Mouse (Mus musculus) right cerebral cortex, postnatal 14 days (tissue): ENCODE measurements around the gene Sel1l3.

Source experiments
- DNase-seq: peaks from one replicate; pipeline ENCODE4 v3.0.0; 2022

The Sel1l3 gene

DNA sequence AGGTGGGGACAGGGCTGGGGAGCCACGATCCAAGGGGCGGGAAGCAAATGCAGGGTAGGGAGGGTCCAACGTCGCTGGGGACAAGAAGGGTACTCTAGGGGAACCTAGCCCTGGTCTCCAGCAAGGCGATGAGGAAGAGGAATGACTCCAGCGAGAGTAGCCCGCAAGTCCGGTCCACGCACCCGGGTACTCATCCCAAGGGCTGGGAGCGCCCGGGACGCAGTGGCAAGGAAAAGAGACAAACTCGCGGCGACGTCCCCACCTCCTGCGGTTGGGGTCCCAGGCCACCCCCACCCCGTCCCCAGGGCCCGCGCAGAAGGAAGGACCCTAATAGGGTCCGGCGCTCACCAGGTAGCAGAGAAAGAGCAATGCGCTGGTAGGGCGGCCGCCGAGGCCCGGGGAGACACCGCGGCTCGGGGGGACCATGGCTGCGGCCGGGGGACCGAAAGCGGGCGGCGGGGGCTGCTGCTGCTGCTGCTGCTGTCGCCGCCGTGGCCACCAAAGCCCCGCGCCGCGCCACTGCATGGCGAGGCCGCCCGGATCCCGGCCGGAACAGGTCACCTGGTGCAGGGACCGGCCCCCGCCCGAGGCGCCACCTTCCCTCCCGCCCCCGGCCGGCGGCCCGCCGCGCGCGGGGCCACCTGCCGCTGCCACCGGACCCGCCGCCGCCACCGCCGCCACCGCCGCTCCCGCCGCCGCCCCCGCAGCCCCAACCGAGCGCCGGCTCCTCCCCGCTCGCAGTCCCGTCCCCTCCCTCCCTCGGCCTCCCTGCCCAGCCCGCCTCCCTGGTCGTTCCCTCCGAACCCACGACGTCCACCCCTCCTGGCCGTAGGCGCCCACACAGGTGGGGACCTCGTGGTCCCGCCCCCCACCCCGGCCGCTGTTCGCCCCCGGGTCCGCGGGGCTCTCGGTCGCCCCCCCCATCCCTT, 681 bp downstream of the Sel1l3 start:
- DNase-seq: peak; percentile 55

DNA sequence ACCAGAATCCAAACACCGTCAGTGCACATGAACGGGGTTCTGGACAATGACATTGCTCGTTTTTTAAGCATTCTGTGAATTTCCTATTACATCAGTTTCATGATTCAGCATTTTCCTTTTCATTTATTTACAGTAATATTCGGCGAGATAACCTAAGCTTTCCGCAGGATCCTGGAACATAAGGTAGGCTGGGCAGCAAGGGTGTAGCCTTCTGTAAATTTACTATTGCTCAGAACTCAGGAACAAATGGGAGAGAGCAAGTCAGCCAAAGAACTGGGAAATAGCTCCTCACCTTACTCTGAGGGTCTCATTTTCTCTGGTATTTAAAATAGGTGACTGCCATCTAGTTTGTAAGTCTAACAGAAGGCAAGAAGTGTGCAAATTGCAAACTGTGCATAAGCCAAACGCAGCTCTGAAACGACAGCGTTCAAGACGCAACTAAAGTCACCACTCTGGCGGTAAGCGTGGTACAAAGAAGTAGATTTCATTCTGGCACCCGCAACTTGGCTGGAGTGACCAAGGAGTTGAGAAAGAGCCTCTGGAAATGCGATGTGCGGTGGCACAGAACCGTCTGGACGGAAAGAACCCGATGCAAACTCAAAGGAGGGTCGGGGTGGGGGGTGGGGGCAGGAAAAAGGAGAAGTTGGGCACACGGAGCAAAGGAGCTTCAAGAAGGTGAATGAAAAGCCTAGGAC, 1.5 kb downstream of the Sel1l3 start:
- DNase-seq: no peak

DNA sequence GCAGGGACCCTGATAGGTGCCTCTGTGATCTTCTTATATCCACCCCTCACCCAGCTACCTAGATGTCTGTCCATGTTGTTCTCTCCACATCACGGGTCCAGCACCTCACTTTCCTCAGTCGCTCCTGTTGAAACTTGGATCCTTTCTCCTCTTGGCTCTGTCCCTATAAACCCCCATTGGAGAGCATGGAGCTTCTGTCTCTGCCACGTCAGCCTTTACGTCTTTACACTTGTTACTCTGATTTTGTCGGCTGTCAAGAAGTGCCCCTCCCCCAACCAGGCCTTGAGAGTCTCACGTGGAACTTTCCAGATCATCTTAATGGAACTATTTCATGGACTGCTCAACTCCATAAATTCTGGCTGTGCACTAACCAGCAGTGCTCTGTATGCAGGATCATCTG, 2.5 kb downstream of the Sel1l3 start:
- peak; percentile 47 for DNase-seq

DNA sequence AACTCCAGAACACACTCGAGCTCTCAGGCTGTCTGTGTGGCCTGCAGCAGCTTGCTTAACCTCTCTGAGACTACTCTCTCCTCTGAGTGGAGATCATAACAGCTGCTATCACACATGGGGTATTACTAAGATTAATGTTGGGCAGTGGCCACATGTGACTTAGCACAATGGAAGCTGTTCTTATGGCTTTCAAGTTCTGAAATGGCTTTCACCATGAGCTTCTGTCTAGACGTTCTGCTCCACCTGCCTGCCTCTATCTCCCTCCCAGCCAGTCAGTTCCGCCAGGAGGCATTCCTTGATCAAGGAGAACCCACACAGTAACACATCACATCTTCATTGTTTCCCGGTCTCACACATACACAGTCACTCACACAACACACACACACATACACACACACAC, 3.2 kb downstream of the Sel1l3 start:
- no peak for DNase-seq

DNA sequence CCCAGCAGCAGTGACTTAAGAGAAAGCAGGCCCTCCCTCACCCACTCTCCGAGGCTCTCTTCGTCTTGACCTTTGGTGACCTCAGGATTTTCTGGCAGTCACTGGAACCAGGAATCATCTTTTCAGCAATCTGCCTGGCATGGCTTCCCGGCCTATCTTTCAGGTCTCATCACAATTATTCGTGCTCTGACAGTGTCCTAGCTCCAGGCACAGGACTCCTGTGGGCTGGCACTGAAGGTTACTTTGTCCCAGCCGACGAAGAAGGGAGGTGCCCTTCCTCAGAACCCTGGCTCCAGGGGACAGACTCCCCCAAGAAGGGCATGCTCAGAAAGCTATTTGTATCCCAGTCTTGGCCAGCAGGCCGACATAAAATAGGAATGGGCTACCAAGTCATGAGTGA, 4.0 kb downstream of the Sel1l3 start:
- no peak for DNase-seq

DNA sequence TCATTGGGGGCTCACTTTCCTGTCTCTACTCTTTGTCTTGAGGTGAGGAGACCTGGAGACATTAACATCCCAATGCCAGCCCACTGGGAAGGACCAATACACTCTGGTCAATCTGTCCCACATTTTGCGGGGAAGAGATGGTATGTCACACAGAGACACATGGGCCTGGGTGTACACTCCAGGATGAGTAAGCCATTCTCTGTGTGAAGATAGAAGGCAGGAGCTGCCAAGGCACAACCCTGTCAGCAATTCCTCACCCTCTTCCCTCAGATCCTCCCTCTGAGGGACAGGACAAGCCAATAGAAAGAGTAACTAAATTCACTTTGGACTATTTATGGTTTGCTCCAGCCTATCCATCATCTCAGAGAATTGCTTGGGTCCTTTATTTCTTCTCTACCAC, 5.0 kb downstream of the Sel1l3 start:
- DNase-seq: no peak

DNA sequence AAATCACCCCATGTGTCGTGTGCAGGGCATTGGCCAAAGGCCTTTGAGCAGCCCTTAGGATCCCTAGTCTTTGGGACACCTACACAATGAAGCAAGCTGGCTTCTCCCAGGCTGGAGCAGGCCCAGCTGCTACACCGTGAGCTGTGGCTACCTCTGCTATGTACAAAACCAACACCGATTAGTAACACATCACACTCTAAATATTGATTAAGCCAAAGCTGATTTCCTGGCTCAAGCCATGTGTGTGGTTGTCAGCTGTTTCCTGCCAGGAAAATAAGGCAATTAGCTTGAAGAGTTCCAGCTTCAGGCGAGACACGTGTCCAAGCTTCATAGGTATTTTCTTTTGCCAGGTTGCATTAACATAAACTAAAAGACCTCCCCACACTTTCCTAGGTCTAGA, 7.2 kb downstream of the Sel1l3 start:
- no peak for DNase-seq

DNA sequence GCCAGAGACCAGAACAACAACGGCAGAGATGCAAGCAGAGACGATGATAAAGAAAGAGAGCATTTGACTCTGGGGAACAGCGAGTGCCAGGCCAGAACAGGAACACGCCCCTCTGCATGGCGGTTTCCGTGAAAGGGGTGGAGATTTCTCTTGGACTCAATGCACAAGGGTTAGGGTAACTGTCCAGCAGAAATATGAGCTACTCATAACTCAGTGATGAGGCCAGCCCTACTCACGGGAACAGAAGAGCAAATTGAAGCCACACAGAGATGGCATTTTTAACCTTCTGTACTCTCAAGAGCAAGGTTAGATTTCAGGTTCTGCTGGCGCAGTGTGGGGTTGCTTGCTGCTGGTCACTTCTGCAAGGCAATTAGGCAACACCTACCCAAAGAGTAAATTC, 11.0 kb downstream of the Sel1l3 start:
- DNase-seq: no peak

DNA sequence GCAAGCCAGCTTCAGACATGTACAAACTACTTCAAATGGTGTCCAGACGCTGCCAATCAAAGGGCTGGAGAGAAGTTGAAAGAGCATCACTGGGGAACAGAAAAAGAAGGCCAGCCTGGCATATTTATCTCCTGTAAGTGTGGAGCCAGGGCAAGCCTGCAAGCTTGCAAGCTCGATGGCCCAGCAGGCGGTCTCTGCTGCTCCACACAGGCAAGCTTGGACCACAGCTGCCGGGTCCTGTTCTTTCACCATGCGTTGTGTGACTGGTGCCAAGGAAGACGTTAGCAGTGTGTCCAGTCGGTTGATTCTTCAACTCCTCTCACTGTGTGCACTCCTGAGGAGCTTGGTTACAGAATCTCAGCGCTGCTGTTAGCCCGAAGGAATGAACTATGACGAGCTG, 12.9 kb downstream of the Sel1l3 start:
- no peak for DNase-seq

DNA sequence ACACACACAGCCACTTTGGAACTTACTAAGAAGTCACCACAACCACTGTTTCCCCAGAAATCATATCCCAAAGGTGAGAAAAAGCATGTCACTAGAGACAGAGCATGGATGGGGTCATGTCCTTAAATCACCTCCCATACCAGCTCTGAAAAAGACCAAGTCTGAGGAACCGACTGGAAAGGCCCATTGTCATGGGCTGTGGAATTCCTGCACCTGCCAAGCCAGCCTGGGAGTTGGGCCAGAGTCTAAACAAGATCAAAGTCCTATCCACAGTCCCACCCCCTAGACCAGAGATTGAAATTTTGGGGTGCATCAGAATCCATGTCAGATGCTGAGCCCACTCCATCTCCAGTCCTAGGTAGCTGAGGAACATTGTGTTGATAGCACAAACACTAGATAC, 15.3 kb downstream of the Sel1l3 start:
- DNase-seq: no peak

DNA sequence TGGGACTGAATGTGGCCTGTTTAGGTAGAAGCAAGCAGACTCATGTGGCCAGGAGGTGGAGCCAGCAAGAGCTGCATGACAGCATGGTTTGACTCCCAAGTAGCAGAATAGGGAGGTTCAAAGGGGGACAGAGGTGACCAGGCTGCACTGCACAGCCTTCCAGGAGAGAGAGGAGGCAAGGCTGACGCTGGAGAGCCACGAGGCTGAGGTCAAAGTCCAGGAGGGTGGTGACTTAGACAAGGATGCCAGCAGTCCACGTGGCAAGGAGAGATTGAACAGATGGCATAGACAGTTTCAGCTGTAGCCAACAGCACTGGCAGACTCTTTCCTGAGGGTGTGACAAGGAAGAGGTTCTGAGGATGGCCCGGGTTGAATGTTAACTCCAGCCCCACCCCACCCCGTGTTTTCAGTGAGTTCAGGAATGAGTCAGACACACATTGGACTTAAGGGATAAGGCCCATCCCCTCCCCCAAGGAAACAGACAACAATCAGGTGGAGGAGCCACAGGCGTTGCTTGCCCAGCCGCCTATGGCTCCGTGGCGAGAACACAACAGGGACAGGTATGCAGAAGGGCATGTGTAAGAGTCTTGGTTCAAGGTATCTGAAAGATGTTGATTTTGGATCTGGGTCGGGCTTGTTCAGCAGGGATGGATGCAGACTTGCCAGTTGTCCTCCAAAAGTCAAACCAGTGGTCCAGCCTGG, 17.2 kb downstream of the Sel1l3 start:
- DNase-seq: no peak

DNA sequence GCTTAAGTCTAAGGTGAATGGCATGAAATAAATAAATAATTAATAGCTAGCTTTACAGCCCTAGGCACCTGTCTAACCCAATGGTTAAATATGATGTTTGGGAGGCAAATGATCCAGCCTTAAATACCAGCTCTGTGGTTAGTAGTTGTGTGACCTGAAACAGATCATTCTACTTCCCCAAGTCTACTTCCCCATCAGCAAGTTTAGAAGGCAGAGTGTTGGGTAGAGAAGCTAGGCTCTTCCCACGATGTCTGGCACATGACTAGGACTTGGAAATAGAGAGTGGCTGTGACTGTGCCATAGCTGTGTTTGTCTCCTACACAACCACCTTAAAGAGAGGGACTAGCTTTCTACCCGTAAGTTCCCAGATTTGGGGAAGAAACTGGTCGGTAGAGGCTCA, 18.9 kb downstream of the Sel1l3 start:
- DNase-seq: no peak

DNA sequence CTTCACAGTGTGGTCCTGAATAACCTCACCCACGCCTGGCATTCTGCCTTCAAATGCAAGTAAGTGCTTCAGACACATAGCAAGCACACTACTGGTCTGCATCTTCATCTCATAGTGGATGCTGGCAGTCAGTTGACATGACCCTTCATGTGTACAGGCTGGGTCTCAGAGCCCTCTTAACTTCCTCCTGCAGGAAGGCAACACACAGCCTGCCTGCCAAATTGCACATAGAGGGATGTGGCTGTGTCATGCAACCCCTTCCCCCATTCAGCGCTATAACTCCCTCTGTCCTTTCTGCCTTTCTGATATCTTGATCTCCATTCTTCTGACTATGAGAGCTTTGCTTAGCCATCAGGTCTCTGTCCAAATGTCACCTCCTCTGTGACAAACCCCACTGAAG, 19.3 kb downstream of the Sel1l3 start:
- DNase-seq: no peak

DNA sequence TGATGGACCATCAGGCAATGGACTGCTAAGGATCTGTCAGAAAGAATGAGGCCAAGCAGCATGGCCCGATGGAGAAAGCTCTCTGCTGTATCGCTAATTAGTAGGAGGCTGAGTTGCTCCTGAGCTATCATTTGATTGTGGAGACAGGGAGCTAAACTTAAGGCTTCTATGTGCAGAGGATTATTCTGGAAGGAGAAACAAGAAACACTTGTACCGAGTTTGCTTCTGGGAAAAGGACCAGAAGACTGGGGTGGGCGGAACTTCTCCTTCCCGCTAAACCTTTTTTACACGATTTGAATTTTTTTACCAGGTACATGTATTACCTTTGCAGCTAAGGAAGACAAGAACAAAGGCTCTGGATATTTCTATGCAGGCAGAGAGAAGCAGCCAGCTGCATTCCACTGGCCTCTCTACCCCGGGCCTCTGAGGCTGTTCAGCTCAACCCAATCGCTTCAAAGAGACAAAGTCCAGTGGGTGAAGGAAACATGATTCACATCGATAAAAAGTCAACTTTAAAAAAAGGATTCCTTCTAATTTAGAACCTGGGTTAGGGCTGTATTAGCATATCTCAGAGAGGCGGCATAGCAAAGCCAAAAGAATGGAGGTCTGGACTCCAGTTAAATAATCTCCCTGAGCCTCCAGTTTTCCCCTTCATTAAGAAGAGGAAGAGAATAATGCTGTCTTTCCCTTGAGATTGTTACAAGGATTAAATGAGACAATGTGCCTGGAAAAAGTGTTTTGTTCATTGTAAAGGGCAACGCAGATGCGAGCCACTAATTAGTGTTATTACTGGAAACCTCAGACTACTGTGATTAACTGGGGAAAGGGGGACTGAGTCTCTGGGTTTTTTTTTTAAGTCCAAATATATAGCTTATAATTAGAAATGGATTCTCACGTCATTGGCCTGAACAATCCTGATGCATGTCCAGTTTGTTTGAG, 20.4 kb downstream of the Sel1l3 start:
- no peak for DNase-seq

DNA sequence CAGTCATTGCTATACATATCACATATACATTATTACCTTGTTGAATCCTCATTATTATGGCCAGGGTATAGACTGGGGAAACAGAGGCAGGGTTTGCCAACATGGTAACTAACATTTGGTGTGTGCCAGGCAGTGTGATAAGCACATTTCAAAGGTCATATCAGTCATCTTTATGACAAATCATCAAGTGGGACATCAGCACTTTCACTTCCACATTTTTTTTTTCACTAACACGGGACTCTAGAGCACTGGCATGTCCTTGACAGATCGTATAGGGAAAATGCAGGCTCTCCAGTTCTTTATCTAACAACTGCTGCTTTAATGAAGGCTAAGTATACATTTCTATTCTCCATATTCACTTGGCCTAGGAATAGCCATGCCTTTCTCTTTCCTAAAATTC, 25.1 kb downstream of the Sel1l3 start:
- no peak for DNase-seq

DNA sequence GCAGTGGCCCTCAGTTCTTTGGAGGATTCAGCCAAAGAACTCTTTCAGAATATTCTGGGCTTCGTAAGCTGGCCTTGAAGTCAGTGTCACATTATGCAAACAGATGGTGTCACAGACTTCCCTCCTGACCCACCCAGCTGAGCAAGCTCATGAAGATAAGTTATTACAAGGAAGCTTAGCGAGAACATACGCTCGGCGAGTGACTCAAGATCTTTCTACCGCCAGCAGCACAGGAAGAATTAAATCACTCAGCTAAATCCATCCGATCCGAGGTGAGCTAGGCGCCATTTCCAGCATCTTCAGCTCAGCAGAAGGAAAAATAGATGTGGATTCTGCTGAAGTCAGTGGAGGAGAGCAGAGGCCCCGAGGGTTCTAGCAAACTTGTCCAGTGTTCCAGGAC, 26.5 kb downstream of the Sel1l3 start:
- DNase-seq: no peak

DNA sequence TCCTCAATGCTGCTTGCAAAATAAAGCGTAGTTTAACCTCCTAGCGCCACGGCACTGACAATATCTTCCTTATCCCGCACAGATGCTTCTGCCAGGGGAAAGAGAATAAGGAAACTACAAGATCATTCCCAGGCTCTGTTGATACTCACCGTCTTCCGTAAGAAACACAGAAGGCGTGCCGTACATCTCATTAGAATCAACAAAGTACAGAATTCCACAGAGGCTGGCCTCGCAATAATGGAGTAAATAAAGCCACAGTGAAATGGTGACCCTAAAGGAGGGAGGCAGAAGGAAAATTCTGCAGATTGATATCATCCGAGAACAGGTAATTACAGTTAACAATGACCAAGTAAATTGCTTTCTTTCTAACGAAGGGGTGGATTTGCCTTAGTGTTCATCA, 27.9 kb downstream of the Sel1l3 start:
- no peak for DNase-seq

DNA sequence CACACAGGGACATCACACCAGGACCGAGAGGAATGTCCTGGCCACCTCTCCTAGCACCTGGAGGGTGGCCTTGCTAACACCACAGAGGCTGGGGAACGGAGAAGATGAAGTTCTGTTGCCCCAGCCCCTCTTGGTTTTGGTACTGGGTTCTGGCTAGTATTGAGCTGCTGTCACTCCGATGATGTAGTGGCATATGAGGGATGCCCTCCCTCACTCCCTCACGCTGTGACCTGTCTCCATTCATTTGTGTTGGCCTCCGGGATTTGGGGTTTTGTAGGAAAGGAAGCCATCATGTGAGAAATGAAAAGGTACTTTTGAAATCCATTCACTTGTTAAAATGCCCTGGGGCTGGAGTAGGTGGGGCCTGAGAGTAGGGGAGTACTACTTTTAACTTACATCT, 33.8 kb downstream of the Sel1l3 start:
- DNase-seq: no peak

DNA sequence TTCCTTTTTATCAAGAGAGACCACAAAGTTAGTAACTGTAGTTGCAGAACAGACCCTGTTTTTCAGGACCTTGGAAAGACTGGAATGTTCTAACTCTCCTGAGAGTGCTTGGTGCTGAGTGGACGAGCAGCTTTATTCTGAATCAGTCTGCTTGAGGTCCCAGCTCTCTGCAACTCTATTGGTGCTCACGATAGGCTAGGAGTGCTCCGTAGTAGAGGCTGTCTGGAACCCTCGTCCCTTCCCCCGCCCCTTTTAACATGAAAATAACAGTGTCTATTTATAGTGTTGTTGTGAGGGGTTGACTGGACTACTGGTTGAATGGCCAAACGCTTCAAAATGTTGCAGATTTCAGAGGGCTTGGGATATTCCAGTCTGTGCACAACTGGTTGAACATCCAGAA, 37.0 kb downstream of the Sel1l3 start:
- no peak for DNase-seq

DNA sequence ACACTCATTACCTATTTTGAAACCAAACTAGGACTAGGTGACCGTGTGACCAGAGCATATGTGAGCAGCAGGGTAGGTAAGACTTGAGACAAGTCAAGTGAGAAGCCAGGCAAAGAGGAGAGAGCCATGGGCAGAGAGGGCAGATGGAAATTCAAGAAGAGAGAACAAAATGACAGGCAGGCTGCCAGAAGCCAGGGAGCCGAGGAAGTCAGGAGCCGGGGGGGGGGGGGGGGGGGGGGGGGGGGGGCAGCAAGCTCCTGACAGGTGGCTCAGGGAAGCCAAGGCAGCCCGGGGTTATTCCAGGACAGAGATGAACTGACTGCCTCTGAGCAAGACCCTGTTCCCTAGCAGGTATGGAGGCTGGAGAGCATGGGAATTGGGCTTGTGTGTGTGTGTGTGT, 37.7 kb downstream of the Sel1l3 start:
- DNase-seq: no peak

DNA sequence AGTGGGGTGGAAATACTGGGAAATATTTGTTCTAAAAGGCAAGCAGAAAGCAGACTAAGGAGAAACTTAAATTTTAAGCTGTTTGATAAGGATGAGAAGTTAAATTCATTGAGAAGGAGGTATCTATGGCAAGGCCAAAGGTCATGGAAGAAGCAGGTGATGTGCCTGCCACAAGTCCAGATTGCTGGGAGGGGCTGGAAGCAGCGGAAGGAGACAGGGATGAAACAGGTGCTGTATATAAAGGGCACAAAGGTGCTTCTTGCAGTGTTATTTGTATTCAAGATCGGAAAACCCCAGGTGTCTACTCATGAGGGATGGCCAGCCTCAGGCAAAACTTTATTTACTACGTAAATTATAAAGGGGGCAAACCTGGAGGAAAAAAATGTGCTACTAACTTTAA, 38.5 kb downstream of the Sel1l3 start:
- no peak for DNase-seq

DNA sequence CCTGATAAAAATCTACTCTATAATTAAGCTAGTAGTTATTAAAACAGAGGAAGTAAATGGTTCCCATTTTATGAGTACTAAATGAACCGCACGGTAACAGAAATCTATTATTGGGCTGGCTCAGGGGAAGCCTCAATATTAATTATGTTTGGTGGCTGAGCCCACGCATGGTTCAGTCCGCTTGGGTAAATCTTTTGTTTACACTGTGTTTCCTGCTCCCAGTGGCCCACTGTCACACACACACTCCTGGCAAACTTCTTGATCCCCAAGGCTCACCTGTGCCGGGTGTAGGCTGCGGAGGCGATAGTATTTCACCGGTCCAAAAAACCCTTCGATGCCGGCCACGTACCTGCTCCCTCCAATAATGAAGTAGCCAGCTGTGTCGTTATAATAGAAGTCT, 39.3 kb downstream of the Sel1l3 start:
- no peak for DNase-seq

DNA sequence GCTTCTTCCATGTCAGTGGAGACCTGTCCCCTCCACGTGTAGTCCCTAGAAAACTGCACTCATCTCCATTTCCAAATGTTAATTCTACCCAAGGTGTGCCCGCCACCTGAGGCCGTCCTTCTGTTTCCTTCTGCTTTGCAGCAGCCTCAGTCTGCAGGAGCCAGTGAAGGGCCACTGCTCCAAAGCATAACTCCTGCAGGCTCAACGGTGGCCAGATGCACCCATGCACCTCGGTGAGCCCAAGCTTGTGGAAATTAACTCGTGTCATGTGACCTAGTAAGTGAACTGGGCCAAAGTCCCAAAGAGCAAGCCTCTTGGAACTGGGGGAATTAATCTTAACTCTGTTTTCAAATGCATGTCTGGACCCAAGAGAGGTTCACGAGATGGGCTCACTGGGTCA, 40.8 kb downstream of the Sel1l3 start:
- no peak for DNase-seq
